Mouse (Mus musculus): Measurements from ENCODE around the gene Otor. TPM values are rescaled to one million over a fixed set of nuclear protein-coding genes. Genes with fewer than 3 reads are reported as not detected.

The Otor gene
- total RNA-seq (2015): not detected in 2 replicates
- total RNA-seq (2017): not detected in 2 replicates

DNA sequence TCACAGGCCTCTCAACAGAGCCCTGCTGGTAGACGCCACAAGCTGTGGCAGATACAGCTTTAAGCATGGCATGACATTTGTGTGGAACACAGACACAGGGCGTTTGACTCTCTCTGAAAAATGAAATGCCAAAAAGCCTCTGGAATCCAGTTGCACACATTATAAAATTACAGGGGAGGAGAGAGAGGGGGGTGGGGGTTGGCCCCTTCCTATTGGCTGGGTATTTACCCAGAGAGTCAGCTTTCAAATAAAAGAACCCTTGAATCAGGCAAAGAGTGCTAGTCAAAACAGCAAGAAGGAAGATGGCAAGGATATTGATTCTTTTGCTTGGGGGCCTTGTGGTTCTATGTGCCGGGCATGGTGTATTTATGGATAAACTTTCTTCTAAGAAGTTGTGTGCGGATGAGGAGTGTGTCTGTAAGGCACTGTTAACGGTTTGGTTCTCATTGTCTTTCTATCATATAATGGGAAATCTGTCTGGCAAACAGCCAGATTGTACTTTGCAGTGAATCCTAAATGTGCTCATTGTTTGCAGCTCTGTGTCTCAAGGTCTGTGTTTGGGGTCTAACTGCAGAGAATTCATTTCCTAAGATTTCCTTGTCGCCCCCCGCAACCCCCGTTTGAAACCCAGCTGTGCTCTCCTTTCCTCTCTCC, at the start of gene Otor:
Gene Otor (plus strand): TSS at position 276 of the 654 bp plus-strand sequence.
- no peak for ATAC-seq (replicated peaks; ENCODE audit: poor library complexity)

DNA sequence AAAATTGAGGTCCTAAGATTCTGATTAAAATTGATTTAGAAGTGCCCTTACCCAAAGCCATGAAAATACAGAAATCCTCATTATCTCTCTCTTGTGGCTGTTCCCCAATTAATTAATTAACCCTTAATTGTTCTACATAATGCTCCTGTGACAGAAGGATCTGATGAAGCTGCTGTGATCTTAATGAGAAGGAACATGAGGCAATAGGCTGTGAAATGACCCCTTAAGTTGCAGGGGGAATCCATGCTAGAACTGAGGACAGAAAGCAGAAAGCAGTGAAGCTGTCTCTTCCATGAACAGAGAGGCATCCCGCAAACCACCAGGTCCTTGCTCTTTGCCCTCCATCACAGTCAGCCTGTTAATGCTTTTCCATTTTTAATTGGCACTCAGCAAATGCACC, 47.0 kb upstream of the Otor start:
- ATAC-seq (replicated peaks; ENCODE audit: poor library complexity): no peak

DNA sequence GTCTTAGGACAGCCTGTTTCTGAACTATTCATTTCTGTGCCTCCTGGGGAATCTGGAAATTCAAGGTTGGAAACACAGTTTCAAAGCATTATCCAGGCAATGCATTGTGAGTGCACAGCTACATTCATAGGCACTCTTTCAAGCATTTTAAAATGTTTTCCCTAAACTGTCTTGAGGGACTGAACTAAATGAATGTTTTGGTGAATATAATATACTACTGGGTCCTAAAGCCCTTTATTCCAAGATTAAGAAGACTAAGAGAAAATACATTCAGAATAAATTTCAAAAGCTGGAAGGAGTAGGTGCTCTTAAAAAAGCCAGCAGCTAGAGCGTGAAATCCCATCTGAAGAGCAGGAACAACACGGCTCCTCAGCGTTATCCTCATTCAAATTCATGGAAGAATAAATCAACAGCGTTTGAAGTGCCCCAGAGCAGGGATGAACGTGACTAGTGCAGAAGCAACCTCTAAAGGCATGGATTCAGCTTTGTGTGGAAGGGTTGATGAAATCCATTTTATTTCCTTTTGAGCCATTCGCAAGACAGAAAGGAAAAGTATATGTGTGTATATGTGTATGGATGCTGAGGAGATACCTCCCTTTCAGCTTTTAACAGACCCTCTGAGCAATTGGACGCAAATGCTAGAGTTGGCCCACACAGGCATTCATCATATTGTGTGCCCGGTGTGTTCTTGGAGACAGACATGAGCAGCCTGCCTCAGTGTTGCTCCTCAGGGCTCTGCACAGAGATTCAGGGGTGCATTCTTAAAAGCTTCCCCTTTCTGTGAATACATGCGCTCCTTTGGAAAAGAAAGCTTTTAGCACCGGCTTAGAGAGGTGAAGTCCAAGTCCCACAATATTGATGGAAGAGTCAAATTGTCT, 45.7 kb upstream of the Otor start:
- ATAC-seq (replicated peaks; ENCODE audit: poor library complexity): no peak

DNA sequence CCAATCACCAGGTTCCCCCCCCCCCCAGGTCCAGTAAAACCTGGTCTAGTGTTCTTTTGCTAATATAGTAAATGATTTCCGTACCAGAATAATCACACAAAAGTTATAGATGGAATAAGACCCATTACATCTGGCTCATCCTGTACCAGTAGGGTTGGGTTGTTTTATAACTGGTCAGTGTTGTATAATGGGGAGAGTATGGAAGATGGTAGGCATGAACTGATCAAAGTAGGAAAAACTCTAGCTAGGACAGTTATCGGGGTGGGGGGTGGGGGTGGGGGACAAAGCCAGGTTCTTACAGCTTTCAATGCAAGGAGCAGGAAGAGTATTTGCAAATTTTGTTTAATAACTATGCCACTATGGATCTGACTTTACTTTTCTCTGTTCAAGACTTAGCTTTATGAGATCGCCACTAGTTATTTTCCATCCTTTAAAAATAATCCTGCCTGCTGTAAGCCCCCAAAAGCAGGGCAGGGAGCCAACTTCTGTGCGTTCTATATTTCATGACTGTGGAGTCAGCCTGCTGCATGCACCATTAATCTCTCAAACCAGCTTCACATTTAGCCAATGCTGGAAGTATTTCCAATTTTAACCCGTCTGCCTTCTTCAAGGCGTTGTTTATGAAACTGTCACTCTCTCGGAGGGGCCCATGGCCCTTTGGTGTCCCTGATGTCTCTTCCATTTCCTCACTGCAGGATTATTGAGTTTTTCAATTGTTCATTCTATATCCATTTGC, 43.8 kb upstream of the Otor start:
- no peak for ATAC-seq (replicated peaks; ENCODE audit: poor library complexity)

DNA sequence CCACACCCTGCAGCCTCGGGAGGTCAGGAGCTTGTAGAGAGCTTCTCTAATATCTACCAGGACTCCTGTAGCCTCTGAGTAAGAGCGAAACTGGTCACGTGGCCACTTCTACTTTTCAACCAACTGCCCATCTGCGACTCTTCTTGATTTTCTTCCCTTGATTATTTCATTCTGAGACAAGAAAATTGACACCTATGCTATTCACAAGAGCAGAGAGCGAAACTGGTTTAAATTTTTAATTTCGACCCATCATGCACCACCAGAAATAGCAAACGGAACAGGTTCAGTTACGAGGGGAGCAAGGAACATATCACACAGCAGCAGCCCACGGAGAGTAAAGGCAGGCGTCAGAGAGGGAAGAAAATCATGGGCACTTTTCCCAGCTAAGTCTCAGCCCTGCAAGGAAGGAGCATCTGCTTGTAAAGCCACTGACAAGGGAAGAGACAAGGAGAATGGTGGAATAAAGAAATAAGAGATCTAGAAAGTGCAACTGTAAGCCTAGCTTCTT, 43.1 kb upstream of the Otor start:
- peak; percentile 73 for ATAC-seq (replicated peaks; ENCODE audit: poor library complexity)

DNA sequence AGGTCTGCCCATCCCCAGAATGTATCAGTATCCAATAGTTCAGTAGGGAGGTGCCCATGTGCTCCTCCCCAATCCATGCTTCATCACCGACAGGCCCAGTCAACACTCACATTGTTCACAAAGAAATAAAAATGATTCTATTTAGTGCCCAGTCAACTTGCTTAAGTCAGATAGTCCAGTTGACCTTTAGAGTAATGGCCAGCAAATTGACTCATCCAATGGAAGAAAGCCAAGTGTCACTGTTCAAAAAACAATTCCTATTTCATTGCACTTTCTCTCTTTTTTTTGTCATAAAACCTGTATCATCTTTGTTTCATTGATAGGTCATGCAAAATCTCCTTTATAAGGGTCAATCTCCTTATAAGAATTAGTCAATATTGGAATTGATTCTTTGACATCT, 36.7 kb upstream of the Otor start:
- no peak for ATAC-seq (replicated peaks; ENCODE audit: poor library complexity)

DNA sequence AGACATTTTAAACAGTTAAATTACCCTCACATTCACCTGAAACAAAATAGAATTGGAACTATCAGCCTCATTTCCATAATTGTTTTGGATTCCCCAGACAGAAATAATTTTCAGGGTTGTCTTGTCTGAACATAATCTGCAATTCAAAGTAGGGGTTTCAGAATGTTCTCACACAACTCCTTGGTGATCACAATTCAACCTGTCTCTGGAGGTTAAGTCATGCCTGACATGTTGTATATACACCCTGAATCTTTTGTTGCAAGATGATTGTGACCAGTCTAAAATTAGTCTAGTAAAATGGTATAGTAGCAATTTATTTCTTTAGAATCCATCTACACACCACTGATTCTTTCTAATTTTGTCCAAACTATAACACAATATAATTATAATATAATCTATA, 23.0 kb upstream of the Otor start:
- ATAC-seq (replicated peaks; ENCODE audit: poor library complexity): no peak

DNA sequence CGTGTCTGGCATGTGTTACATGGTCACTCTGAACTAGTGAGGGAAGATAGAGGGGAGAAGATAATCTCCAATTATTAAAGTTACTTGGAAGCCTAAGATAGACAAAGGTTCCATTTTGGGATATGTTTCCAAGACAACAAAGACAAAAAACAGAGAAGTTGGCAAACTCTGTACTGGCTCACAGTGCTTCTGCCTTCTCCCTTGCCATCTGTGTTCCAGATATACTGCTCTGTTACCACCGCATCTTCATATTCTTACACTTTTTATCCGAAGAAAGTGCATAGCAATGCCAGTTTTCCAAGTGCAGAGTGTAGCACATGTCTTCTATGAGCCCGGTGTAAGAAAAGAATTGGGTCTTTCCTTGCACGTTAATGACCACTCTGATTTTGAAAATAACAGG, 21.5 kb upstream of the Otor start:
- no peak for ATAC-seq (replicated peaks; ENCODE audit: poor library complexity)

DNA sequence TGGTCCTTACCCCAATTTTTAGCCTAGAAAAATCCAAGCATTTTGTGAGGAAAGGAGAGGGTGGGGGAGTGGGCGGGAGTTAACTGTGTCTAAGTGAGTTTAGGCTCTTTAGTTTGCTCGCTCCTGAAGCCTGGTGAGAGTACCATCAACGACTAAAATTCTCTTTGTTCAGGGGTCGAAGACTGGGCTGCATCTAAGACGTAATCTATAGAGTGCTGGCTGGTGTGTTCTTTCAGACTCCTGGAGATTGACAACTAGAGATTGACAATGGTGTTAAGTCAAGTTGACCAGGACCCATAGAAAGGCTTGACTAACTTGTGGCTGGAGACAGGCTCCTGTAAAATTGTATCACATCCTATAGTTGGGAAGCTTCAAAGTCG, 15.9 kb upstream of the Otor start:
- ATAC-seq (replicated peaks; ENCODE audit: poor library complexity): no peak

DNA sequence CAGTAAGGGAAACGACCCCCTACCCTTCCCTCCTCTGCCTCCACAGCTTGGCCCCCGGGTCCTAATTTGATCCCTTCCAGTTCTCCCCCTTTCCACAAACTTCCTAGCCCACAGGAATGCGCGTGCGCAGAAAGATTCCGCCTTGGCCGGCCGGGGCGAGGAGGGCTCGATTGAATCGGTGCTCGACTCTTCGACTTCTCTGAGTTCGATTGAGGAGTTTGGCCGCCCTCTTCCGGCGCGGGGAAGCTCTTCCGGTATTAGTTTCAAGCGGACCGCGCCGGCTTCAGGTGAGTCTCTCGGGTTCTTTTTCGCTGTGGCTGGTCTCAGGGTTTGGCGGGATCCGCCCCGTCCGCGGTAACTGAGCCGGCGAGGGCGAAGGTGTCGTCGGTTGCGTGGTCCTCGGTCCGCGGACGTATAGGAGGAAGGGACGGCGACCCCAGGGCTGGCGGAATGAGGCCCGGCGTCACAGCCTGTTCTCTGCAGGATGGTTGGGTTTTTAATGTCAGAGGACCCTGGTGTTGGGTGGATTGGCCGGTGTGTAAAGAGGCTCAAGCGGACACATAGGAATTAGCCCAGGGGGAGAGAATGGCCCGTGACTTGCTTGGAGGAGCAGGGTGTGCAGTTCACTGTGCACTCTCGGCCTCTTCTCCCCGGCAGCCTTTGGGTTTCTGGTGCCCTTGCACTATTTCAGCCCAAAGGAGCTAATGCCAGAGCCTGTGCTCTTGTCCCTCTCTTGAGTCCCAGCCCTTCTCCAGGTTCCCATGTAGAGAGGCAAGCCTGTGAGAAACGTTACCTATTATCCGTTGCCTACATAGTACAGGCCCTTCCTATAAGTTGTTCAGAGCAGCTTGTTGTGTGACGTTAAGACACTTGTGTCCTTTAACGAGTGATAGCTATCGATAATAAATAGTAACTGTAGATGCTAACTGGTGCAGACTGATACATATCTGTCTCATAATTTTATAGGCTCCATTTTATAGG, 15.2 kb upstream of the Otor start, which contains the start of gene Snrpb2:
Gene Snrpb2 (plus strand): TSS at position 228 of the 981 bp plus-strand sequence.
- ATAC-seq (replicated peaks; ENCODE audit: poor library complexity): peak; percentile 98

DNA sequence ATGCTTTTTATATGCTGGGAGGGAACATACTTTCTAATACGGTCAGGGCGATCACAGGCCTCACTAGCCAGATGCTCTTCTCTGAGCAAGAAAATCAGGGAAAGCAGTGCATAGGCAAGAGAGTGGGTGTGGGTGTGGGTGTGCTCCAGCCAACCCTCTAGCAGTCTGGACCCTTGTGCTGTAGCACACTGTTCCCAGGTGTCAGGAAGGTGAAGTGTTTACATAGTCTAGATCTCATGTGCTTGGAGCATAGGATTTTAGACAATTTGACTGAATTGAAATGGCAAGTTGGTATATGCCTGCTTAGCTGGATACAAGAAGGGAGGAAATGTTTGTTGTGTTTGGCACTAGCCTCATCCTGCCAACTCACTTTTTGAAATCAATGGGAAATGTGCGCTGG, 12.4 kb upstream of the Otor start:
- ATAC-seq (replicated peaks; ENCODE audit: poor library complexity): no peak

DNA sequence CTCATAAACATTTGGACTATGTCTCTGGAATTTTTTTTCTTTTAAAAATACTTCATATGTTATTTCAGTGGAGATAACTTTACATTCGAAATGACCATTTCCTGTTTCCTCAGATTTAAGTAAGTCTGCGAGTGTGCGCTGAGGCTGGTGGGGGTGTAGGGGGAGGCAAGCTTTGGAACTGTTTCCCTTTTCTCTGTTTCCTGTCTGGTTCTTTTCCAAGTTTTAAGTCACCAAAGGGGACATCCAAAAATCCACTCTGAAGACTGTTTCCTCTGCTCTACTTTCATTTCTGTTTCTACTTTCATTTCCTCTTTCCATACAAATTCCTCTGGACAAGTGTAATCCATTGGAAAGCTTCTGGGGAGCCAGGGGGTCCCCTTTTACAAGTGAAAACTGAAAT, 3.4 kb downstream of the Otor start:
- ATAC-seq (replicated peaks; ENCODE audit: poor library complexity): peak; percentile 88

DNA sequence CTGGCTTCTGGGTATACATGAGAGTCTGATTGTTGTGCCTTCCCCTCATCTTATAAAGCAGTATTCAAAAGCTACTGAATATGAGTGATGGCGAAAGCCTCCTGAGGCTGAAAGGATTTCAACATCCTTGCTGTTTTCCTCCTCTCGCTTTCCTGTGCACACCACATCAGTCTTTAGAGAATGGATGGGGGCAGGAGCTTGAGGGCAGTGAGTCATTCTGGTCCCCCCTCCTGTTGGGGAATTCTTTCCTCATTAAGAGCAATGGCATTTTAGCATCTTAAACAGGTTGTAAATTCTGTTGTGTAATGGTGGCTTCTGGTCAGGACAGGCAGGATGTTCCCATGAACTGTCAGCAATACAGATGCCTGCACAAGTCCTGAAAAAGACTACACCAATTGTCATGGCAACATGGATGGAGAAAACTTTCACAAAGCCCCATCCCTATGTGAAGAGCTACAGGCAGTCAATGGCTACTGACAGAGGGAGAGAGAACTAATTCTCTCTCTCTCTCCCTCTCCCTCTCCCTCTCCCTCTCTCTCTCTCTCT, 6.7 kb downstream of the Otor start:
- ATAC-seq (replicated peaks; ENCODE audit: poor library complexity): peak; percentile 78

DNA sequence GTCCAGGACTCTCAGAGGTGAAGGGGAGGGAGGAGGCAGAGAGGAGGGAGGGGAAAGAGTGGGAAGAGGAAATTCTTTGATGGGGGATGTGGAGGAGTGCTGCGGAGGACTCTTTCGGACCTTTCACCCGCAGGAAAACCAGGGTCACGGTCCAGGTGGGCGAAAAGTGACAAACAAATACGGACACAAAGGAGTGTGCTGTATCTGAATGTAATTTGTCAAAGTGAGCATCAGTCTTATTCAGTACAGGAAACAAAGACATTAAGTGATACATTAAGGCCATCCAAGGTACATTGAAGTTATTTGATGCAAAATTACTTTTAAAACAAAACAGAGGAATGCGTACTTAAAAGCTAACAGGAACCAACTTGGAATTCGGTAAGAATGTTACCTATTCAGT, 11.6 kb downstream of the Otor start:
- ATAC-seq (replicated peaks; ENCODE audit: poor library complexity): no peak

DNA sequence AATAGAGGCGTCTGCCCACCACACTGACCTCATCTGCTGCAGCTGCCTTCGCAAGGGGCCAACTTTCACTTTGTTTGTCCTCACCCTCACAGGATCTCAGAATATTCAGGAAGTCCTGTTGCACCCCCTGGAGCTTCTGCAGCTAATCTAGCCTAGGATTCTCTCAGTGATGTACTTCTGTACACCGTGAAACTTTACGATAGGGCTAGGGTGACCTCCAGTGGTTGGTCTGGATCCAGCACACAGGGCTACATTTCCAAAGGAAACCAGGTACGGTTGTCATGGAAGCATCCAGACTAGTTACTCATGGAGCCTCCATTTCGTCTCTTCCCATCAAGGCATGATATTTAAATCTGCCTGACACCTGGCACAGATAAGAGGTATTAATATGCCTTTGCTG, 15.5 kb downstream of the Otor start:
- ATAC-seq (replicated peaks; ENCODE audit: poor library complexity): peak; percentile 96

DNA sequence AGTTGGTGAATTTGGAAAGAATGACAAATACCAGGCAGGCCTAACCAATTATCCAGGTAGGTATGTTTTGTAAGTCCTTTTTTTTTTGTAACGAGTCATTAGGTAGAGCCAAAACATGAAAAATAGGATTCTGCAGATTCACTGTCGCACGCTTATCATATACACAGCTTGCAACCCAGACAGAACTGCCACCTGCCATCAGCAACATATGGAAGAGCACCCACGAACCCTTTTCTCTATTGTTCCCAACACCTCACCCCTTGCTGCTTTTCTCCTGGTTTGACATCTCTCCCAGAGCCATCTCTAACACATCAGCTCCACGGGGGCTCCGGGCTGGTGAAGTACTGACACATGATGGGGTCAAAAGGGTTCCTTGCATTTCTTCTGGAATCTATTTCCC, 16.5 kb downstream of the Otor start:
- ATAC-seq (replicated peaks; ENCODE audit: poor library complexity): no peak

DNA sequence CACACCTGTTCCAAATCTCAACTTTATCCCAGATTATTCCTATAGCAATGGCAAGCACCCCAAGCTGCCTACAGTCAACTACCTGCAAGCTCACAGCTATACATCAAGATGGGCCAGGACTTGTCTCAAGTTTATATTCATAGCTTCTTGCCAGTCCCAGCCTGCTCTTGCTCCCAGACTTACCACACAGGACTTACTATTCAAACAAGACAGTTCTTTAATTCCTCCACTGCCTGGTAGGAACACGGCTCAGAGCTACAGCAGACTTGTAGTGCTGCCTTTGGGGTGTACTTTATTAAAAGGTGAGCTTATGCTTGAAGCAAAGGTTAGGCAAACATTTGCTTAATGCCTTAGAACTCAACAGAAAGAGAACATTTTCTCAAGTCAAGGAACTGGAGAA, 18.9 kb downstream of the Otor start:
- no peak for ATAC-seq (replicated peaks; ENCODE audit: poor library complexity)

DNA sequence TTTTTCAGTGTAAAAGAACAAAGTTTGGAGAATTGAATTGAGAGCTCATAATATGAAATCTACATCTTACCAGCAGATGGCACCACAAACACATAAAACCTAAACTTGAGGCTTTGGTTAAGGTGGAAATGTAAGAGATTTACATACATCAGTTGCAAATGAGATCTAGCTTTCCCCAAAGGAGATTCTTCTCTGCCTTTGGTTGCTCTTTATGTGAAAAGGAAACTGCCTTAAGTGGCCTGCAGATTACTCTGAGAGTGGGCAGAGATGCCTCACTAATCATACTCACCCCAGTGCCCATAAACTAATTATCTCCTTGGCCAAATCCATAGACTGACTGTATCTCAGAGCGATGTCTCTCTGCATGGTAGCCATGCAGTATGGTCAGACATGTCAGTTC, 35.6 kb downstream of the Otor start:
- peak; percentile 60 for ATAC-seq (replicated peaks; ENCODE audit: poor library complexity)

DNA sequence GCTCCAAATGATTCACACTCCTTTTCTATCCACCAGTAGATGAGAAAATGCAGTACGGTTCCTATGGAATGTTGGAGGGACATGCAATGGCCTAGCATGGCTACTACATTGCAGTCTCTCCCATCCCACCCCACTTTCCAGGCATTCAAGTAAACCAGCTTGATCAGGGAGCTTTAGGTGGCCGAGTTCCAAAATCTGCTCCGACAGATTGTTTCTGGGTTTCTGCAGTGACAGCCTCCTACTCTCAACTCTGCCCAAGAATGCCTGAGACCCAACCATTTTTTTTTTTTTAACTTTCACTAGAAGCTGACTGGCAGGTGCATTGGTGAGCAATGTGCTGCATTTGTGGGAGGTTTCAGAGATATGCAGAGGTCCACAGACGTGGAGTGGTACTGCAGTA, 36.4 kb downstream of the Otor start:
- ATAC-seq (replicated peaks; ENCODE audit: poor library complexity): no peak

DNA sequence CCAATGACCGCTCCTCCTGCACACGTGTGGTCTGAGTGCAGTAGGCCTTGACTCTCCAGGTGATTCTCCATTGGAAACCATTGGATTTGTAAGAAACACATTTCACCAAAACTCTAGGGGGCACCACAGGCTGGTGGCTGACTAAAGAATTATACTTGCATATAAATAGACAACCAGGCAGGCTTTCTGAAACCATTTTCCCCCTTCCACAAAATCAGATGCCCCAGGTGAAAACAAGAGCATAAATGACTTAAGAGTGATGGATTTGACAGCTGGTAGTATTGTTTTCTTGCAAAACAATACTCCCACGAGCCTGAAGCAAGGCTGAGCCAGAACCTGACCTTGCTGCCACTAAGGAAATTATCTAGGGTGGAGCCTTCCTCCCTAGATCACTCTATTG, 39.2 kb downstream of the Otor start:
- ATAC-seq (replicated peaks; ENCODE audit: poor library complexity): no peak
